Mouse (Mus musculus): Measurements from ENCODE around the gene Gpc5. TPM values are rescaled to one million over a fixed set of nuclear protein-coding genes. Genes with fewer than 3 reads are reported as not detected.

Gene Gpc5
- total and polyA plus RNA-seq, 2 experiments, result not detected

GRCm38 (mm10) chr14:115600259-115601029 is 508.4 kb downstream of the Gpc5 start:
- WGBS, result 61% methylated on average over 8 of the region's 8 CpGs
- Histone ChIP-seq H3K27ac (replicated peaks; ENCODE audit: insufficient read depth, low read depth, low read length) (no peak overlapping the region), H3K27me3 (ENCODE audit: control insufficient read depth, insufficient read depth, low read length) (no peaks in the 10 kb centered on the region), H3K4me3 (ENCODE audit: insufficient read depth, low read depth, low read length) (no peak overlapping the region), H3K4me1 (ENCODE audit: control insufficient read depth, insufficient read depth, low read length) (no peaks in the 10 kb centered on the region), H3K36me3 (ENCODE audit: control insufficient read depth, insufficient read depth, low read length) (no peaks in the 10 kb centered on the region), H3K9ac (ENCODE audit: low read depth, low read length) (no peak overlapping the region), H3K79me2 (ENCODE audit: control insufficient read depth, insufficient read depth, low read length) (no peaks in the 10 kb centered on the region)
- TF ChIP-seq POLR2A (IDR thresholded peaks at IDR 0.05; ENCODE audit: extremely low read depth, insufficient read depth, low read length), result no peak
- no peak for TF ChIP-seq CTCF (IDR thresholded peaks at IDR 0.05; ENCODE audit: low read depth, low read length)
- peak; percentile 4 for DNase-seq (ENCODE audit: extremely low read depth, low read depth, low spot score)

- H3K36me3 ChIP-seq (ENCODE audit: control insufficient read depth, insufficient read depth, low read length), result no peaks in the 10 kb centered on the region
- no peak for TF ChIP-seq POLR2A (IDR thresholded peaks at IDR 0.05; ENCODE audit: extremely low read depth, insufficient read depth, low read length)
- no peak for TF ChIP-seq CTCF (IDR thresholded peaks at IDR 0.05; ENCODE audit: low read depth, low read length)
- DNase-seq (ENCODE audit: extremely low read depth, low read depth, low spot score), result no peak
- H3K27me3 ChIP-seq (ENCODE audit: control insufficient read depth, insufficient read depth, low read length), result no peaks in the 10 kb centered on the region
- H3K9ac ChIP-seq (ENCODE audit: low read depth, low read length), result no peak overlapping the region
- H3K4me1 ChIP-seq (ENCODE audit: control insufficient read depth, insufficient read depth, low read length), result no peaks in the 10 kb centered on the region
- no peak overlapping the region for H3K4me3 ChIP-seq (ENCODE audit: insufficient read depth, low read depth, low read length)
- H3K27ac ChIP-seq (replicated peaks; ENCODE audit: insufficient read depth, low read depth, low read length), result no peak overlapping the region
- 65% methylated on average over 4 of the region's 4 CpGs for WGBS
- no peaks in the 10 kb centered on the region for H3K79me2 ChIP-seq (ENCODE audit: control insufficient read depth, insufficient read depth, low read length)
Observed at GRCm38 (mm10) chr14:115614154-115614553, 522.1 kb downstream of the Gpc5 start.

GRCm38 (mm10) chr14:115616305-115616704 is 524.3 kb downstream of the Gpc5 start:
- Histone ChIP-seq H3K36me3 (ENCODE audit: control insufficient read depth, insufficient read depth, low read length) (no peaks in the 10 kb centered on the region), H3K9ac (ENCODE audit: low read depth, low read length) (no peak overlapping the region), H3K4me1 (ENCODE audit: control insufficient read depth, insufficient read depth, low read length) (no peaks in the 10 kb centered on the region), H3K27me3 (ENCODE audit: control insufficient read depth, insufficient read depth, low read length) (no peaks in the 10 kb centered on the region), H3K79me2 (ENCODE audit: control insufficient read depth, insufficient read depth, low read length) (no peaks in the 10 kb centered on the region), H3K4me3 (ENCODE audit: insufficient read depth, low read depth, low read length) (no peak overlapping the region), H3K27ac (replicated peaks; ENCODE audit: insufficient read depth, low read depth, low read length) (no peak overlapping the region)
- no peak for TF ChIP-seq POLR2A (IDR thresholded peaks at IDR 0.05; ENCODE audit: extremely low read depth, insufficient read depth, low read length)
- TF ChIP-seq CTCF (IDR thresholded peaks at IDR 0.05; ENCODE audit: low read depth, low read length), result no peak
- 39% methylated on average over 2 of the region's 2 CpGs for WGBS
- DNase-seq (ENCODE audit: extremely low read depth, low read depth, low spot score), result no peak

GRCm38 (mm10) chr14:115616846-115617245 is 524.8 kb downstream of the Gpc5 start:
- Histone ChIP-seq H3K4me1 (ENCODE audit: control insufficient read depth, insufficient read depth, low read length) (no peaks in the 10 kb centered on the region), H3K27ac (replicated peaks; ENCODE audit: insufficient read depth, low read depth, low read length) (no peak overlapping the region), H3K36me3 (ENCODE audit: control insufficient read depth, insufficient read depth, low read length) (no peaks in the 10 kb centered on the region), H3K9ac (ENCODE audit: low read depth, low read length) (no peak overlapping the region), H3K27me3 (ENCODE audit: control insufficient read depth, insufficient read depth, low read length) (no peaks in the 10 kb centered on the region), H3K4me3 (ENCODE audit: insufficient read depth, low read depth, low read length) (no peak overlapping the region), H3K79me2 (ENCODE audit: control insufficient read depth, insufficient read depth, low read length) (no peaks in the 10 kb centered on the region)
- TF ChIP-seq POLR2A (IDR thresholded peaks at IDR 0.05; ENCODE audit: extremely low read depth, insufficient read depth, low read length) (no peak), CTCF (IDR thresholded peaks at IDR 0.05; ENCODE audit: low read depth, low read length) (no peak)
- DNase-seq (ENCODE audit: extremely low read depth, low read depth, low spot score), result no peak
- 70% methylated on average over 7 of the region's 7 CpGs for WGBS

- Histone ChIP-seq H3K4me3 (ENCODE audit: insufficient read depth, low read depth, low read length) (no peak overlapping the region), H3K79me2 (ENCODE audit: control insufficient read depth, insufficient read depth, low read length) (no peaks in the 10 kb centered on the region), H3K27ac (replicated peaks; ENCODE audit: insufficient read depth, low read depth, low read length) (no peak overlapping the region), H3K27me3 (ENCODE audit: control insufficient read depth, insufficient read depth, low read length) (no peaks in the 10 kb centered on the region), H3K4me1 (ENCODE audit: control insufficient read depth, insufficient read depth, low read length) (no peaks in the 10 kb centered on the region), H3K9ac (ENCODE audit: low read depth, low read length) (no peak overlapping the region), H3K36me3 (ENCODE audit: control insufficient read depth, insufficient read depth, low read length) (no peaks in the 10 kb centered on the region)
- TF ChIP-seq POLR2A (IDR thresholded peaks at IDR 0.05; ENCODE audit: extremely low read depth, insufficient read depth, low read length) (no peak), CTCF (IDR thresholded peaks at IDR 0.05; ENCODE audit: low read depth, low read length) (no peak)
- DNase-seq (ENCODE audit: extremely low read depth, low read depth, low spot score), result no peak
Observed at GRCm38 (mm10) chr14:115620473-115620872, 528.5 kb downstream of the Gpc5 start.

- Histone ChIP-seq H3K4me3 (ENCODE audit: insufficient read depth, low read depth, low read length) (no peak overlapping the region), H3K36me3 (ENCODE audit: control insufficient read depth, insufficient read depth, low read length) (no peaks in the 10 kb centered on the region), H3K79me2 (ENCODE audit: control insufficient read depth, insufficient read depth, low read length) (no peaks in the 10 kb centered on the region), H3K27me3 (ENCODE audit: control insufficient read depth, insufficient read depth, low read length) (no peaks in the 10 kb centered on the region), H3K4me1 (ENCODE audit: control insufficient read depth, insufficient read depth, low read length) (no peaks in the 10 kb centered on the region), H3K9ac (ENCODE audit: low read depth, low read length) (no peak overlapping the region), H3K27ac (replicated peaks; ENCODE audit: insufficient read depth, low read depth, low read length) (no peak overlapping the region)
- no peak for DNase-seq (ENCODE audit: extremely low read depth, low read depth, low spot score)
- TF ChIP-seq POLR2A (IDR thresholded peaks at IDR 0.05; ENCODE audit: extremely low read depth, insufficient read depth, low read length) (no peak), CTCF (IDR thresholded peaks at IDR 0.05; ENCODE audit: low read depth, low read length) (no peak)
- WGBS, result 80% methylated on average over 7 of the region's 7 CpGs
Observed at GRCm38 (mm10) chr14:115631160-115631898, 539.3 kb downstream of the Gpc5 start.
